Mouse (Mus musculus) midbrain, embryonic 14.5 days (tissue): ENCODE data around the gene Methig1. TPM values are rescaled to one million over a fixed set of nuclear protein-coding genes. Genes with fewer than 3 reads are reported as not detected.
A peak's percentile ranks its signal among the peaks of the same experiment; 100 is the strongest.
"Not testable (repeated sequence)": the region's sequence is repeated elsewhere in the genome, so short reads cannot be mapped to it uniquely, and the experiment has no call there.

Experiments used
- ATAC-seq: fragments of 200-750 bp; cut with Nextera tagmentation; 2 replicates; pipeline ENCODE4 v1.8.0; 2017; ENCODE audit warnings: moderate number of reproducible peaks, moderate library complexity; ENCODE audit not compliant: low FRiP score, low TSS enrichment
- DNase-seq: peaks from one replicate; pipeline ENCODE4 v3.0.0-alpha.2; 2015
- H3K27ac ChIP-seq: fragments of 300-500 bp; sonication (generic); replicated peaks from 2 replicates; pipeline ENCODE4 v1.5.1; 2014; ENCODE audit warnings: mild to moderate bottlenecking, low read depth, low read length, moderate library complexity
- H3K27me3 ChIP-seq: fragments of 300-500 bp; sonication (generic); 2 replicates; pipeline ENCODE4 v1.6.1; 2014; ENCODE audit warnings: low read length, control low read depth, mixed read lengths; ENCODE audit not compliant: control insufficient read depth, insufficient read depth
- H3K36me3 ChIP-seq: fragments of 300-500 bp; sonication (generic); 2 replicates; pipeline ENCODE4 v1.6.1; 2014; ENCODE audit warnings: low read length, control low read depth; ENCODE audit not compliant: control insufficient read depth, insufficient read depth
- H3K4me1 ChIP-seq: fragments of 300-500 bp; sonication (generic); 2 replicates; pipeline ENCODE4 v1.6.1; 2014; ENCODE audit warnings: mild to moderate bottlenecking, antibody characterized with exemption, low read length, control low read depth; ENCODE audit not compliant: control insufficient read depth, insufficient read depth
- H3K4me2 ChIP-seq: fragments of 300-500 bp; sonication (generic); 2 replicates; pipeline ENCODE4 v1.6.1; 2014; ENCODE audit warnings: mild to moderate bottlenecking, low read length, moderate library complexity
- H3K4me3 ChIP-seq: fragments of 300-500 bp; sonication (generic); replicated peaks from 2 replicates; pipeline ENCODE4 v1.5.1; 2014; ENCODE audit warnings: low read depth, low read length
- H3K9ac ChIP-seq: fragments of 300-500 bp; sonication (generic); replicated peaks from 2 replicates; pipeline ENCODE4 v1.6.1; 2014; ENCODE audit warnings: mild to moderate bottlenecking, low read length, moderate library complexity
- H3K9me3 ChIP-seq: fragments of 300-500 bp; sonication (generic); 2 replicates; pipeline ENCODE4 v1.6.1; 2016; ENCODE audit warnings: low read length, control low read depth, mixed read lengths; ENCODE audit not compliant: control insufficient read depth
- WGBS: fragments of 180-500 bp; shearing (Covaris S2); extraction: QIAGEN DNeasy Blood & Tissue Kit; methylation state at CpG from one replicate; pipeline ENCODE4 v1.1.7; 2014; 5-methylcytosine and 5-hydroxymethylcytosine counted together
- polyA plus RNA-seq: library from polyadenylated mRNA; unstranded; fragments of >200 nt; fragmentation: Nextera tagmentation; extraction: Ambion mirVana; gene quantifications from 2 replicates; pipeline ENCODE4 v1.2.1, GENCODE M21; 2014

Gene Methig1
- polyA plus RNA-seq, 1 experiment from 2014 or later = not detected

- DNase-seq, H3K9me3 ChIP-seq, H3K36me3 ChIP-seq, ATAC-seq: not testable (repeated sequence)
- Histone ChIP-seq H3K9ac (peak within 1 kb of the TSS; percentile 88), H3K4me3 (peak within 1 kb of the TSS; percentile 97), H3K27me3 (peaks cover 22% of the 10 kb centered on the region), H3K4me1 (peaks cover 21% of the 10 kb centered on the region), H3K27ac (peak within 1 kb of the TSS; percentile 55), H3K4me2 (peak within 1 kb of the TSS; percentile 92)
- WGBS = 27% methylated on average over 3 of the region's 3 CpGs
Observed at GRCm38 (mm10) chr15:100421758-100422197, 68.8 kb downstream of the Methig1 start, which contains the start of gene Gm5475. Gene Gm5475, plus strand, starts transcription at chr15:100422147.

GRCm38 (mm10) chr15:100422476-100422875 is 69.5 kb downstream of the Methig1 start:
- no peaks in the 10 kb centered on the region for H3K9me3 ChIP-seq
- H3K9ac ChIP-seq = peak overlapping the region; percentile 88
- peak; percentile 61 for DNase-seq
- WGBS = under 1% methylated on average over 43 of the region's 44 CpGs
- no peaks in the 10 kb centered on the region for H3K36me3 ChIP-seq
- peak overlapping the region; percentile 97 for H3K4me3 ChIP-seq
- H3K4me2 ChIP-seq = peak overlapping the region; percentile 92
- peak; percentile 68 for ATAC-seq
- H3K4me1 ChIP-seq = peaks cover 21% of the 10 kb centered on the region
- H3K27me3 ChIP-seq = peaks cover 22% of the 10 kb centered on the region
- H3K27ac ChIP-seq = peak overlapping the region; percentile 55

GRCm38 (mm10) chr15:100422899-100423860 is 70.2 kb downstream of the Methig1 start:
- H3K4me3 ChIP-seq = peak overlapping the region; percentile 97
- H3K9ac ChIP-seq = peak overlapping the region; percentile 88
- peak; percentile 96 for DNase-seq
- no peaks in the 10 kb centered on the region for H3K9me3 ChIP-seq
- H3K27me3 ChIP-seq = peaks cover 22% of the 10 kb centered on the region
- H3K4me2 ChIP-seq = peak overlapping the region; percentile 92
- peak; percentile 99 for ATAC-seq
- peaks cover 21% of the 10 kb centered on the region for H3K4me1 ChIP-seq
- H3K27ac ChIP-seq = peak overlapping the region; percentile 55; the same call in 1 of the 2 replicates
- 1% methylated on average over 65 of the region's 65 CpGs for whole genome bisulfite sequencing
- H3K36me3 ChIP-seq = no peaks in the 10 kb centered on the region

- no peaks in the 10 kb centered on the region for H3K9me3 ChIP-seq
- ATAC-seq (no peak), DNase-seq (peak; percentile 33)
- H3K27me3 ChIP-seq = peaks cover 22% of the 10 kb centered on the region
- peak overlapping the region; percentile 16; the same call in 1 of the 2 replicates for H3K9ac ChIP-seq
- no peaks in the 10 kb centered on the region for H3K36me3 ChIP-seq
- H3K27ac ChIP-seq = no peak overlapping the region
- 3% methylated on average over 14 of the region's 14 CpGs for WGBS
- H3K4me3 ChIP-seq = peak overlapping the region; percentile 97
- H3K4me2 ChIP-seq = peak overlapping the region; percentile 92
- H3K4me1 ChIP-seq = peaks cover 21% of the 10 kb centered on the region
Observed at GRCm38 (mm10) chr15:100423916-100424315, 71.0 kb downstream of the Methig1 start.

GRCm38 (mm10) chr15:100424396-100425122 is 71.6 kb downstream of the Methig1 start, which contains the start of gene Slc11a2:
Gene Slc11a2, minus strand, starts transcription at chr15:100425072.
- Histone ChIP-seq H3K36me3 (no peaks in the 10 kb centered on the region), H3K9me3 (no peaks in the 10 kb centered on the region), H3K27me3 (peaks cover 22% of the 10 kb centered on the region), H3K4me1 (peaks cover 21% of the 10 kb centered on the region), H3K27ac (no peak within 1 kb of the TSS), H3K4me3 (peak within 1 kb of the TSS; percentile 97), H3K9ac (peak within 1 kb of the TSS; percentile 16; the same call in 1 of the 2 replicates), H3K4me2 (peak within 1 kb of the TSS; percentile 92)
- WGBS = 29% methylated on average over 17 of the region's 17 CpGs
- DNase-seq = peak; percentile 13
- no peak for ATAC-seq

GRCm38 (mm10) chr15:100428296-100428905 is 75.5 kb downstream of the Methig1 start:
- no peak overlapping the region for H3K9ac ChIP-seq
- no peak for ATAC-seq
- no peak overlapping the region for H3K27ac ChIP-seq
- H3K4me3 ChIP-seq = no peak overlapping the region
- WGBS = 86% methylated on average over 13 of the region's 13 CpGs
- no peaks in the 10 kb centered on the region for H3K9me3 ChIP-seq
- peaks cover 19% of the 10 kb centered on the region for H3K27me3 ChIP-seq
- no peak overlapping the region for H3K4me2 ChIP-seq
- peaks cover 10% of the 10 kb centered on the region for H3K4me1 ChIP-seq
- DNase-seq = no peak
- no peaks in the 10 kb centered on the region for H3K36me3 ChIP-seq

GRCm38 (mm10) chr15:100429959-100430565 is 77.1 kb downstream of the Methig1 start:
- WGBS = 77% methylated on average over 11 of the region's 11 CpGs
- no peaks in the 10 kb centered on the region for H3K36me3 ChIP-seq
- no peak overlapping the region for H3K4me2 ChIP-seq
- H3K27me3 ChIP-seq = peaks cover 4% of the 10 kb centered on the region
- no peak overlapping the region for H3K4me3 ChIP-seq
- ATAC-seq (no peak), DNase-seq (peak; percentile 9)
- no peak overlapping the region for H3K27ac ChIP-seq
- H3K9ac ChIP-seq = no peak overlapping the region
- no peaks in the 10 kb centered on the region for H3K4me1 ChIP-seq
- H3K9me3 ChIP-seq = no peaks in the 10 kb centered on the region

GRCm38 (mm10) chr15:100433234-100433633 is 80.3 kb downstream of the Methig1 start:
- Histone ChIP-seq H3K4me2 (no peak overlapping the region), H3K9me3 (no peaks in the 10 kb centered on the region), H3K4me3 (no peak overlapping the region), H3K27me3 (no peaks in the 10 kb centered on the region), H3K27ac (no peak overlapping the region), H3K36me3 (no peaks in the 10 kb centered on the region), H3K9ac (no peak overlapping the region), H3K4me1 (no peaks in the 10 kb centered on the region)
- DNase-seq (no peak), ATAC-seq (no peak)
- WGBS = 68% methylated on average over 4 of the region's 4 CpGs
